Mouse (Mus musculus) small intestine, adult 2 months (tissue): ENCODE results near the gene Thoc3. TPM values are rescaled to one million over a fixed set of nuclear protein-coding genes. Genes with fewer than 3 reads are reported as not detected.
A peak's percentile ranks its signal among the peaks of the same experiment; 100 is the strongest.

ENCODE experiments used
- H3K27ac ChIP-seq: fragments of 200-500 bp; 2 replicates; pipeline ENCODE4 v1.5.1; 2012; ENCODE audit warnings: low read depth, low read length, control low read depth, inconsistent platforms; ENCODE audit not compliant: insufficient read depth
- H3K27me3 ChIP-seq: fragments of 200-500 bp; 2 replicates; pipeline ENCODE4 v1.6.1; 2012; ENCODE audit warnings: mild to moderate bottlenecking, moderate library complexity, low read length, inconsistent platforms; ENCODE audit not compliant: control insufficient read depth, insufficient read depth
- H3K36me3 ChIP-seq: fragments of 200-500 bp; 2 replicates; pipeline ENCODE4 v1.6.1; 2012; ENCODE audit warnings: mild to moderate bottlenecking, low read length, control low read depth, inconsistent platforms; ENCODE audit not compliant: control insufficient read depth, insufficient read depth
- H3K4me1 ChIP-seq: fragments of 200-500 bp; 2 replicates; pipeline ENCODE4 v1.6.1; 2012; ENCODE audit warnings: low read length, inconsistent platforms, mixed read lengths; ENCODE audit not compliant: control insufficient read depth, insufficient read depth, insufficient read length
- H3K4me3 ChIP-seq: fragments of 200-500 bp; 2 replicates; pipeline ENCODE4 v1.5.1; 2012; ENCODE audit warnings: low read depth, mild to moderate bottlenecking, control low read depth, inconsistent platforms, low read length, moderate library complexity
- CTCF ChIP-seq: fragments of 200-500 bp; IDR thresholded peaks from 2 replicates; pipeline ENCODE4 v1.5.1; 2012; ENCODE audit warnings: low read depth, mild to moderate bottlenecking, control low read depth, inconsistent platforms, low read length, moderate library complexity, mixed read lengths; ENCODE audit not compliant: insufficient replicate concordance, insufficient read length; ENCODE audit errors: extremely low read depth
- POLR2A ChIP-seq: fragments of 200-500 bp; IDR thresholded peaks from 2 replicates; pipeline ENCODE4 v1.6.1; 2012; ENCODE audit warnings: low read depth, mild to moderate bottlenecking, control low read depth, inconsistent platforms, low read length, moderate library complexity
- WGBS: fragments of 180-500 bp; shearing (Covaris S2); methylation state at CpG from one replicate; pipeline ENCODE4 v1.1.7; 2018; 5-methylcytosine and 5-hydroxymethylcytosine counted together
- polyA plus RNA-seq: library from polyadenylated mRNA; depleted of rRNA; stranded (reverse); fragments of >200 nt; gene quantifications from 2 replicates; pipeline ENCODE4 v1.2.3, GENCODE M21; 2012; rRNA removed

Thoc3 gene
- polyA plus RNA-seq: 23.9 and 29.7 TPM in 2 replicates

GRCm38 (mm10) chr13:54468098-54469011 lies at the start of gene Thoc3:
TSS of gene Thoc3 (minus strand) at chr13:54468849.
- H3K27me3 ChIP-seq: no peaks in the 10 kb centered on the region
- H3K4me3 ChIP-seq: peak within 1 kb of the TSS; percentile 92
- H3K4me1 ChIP-seq: peaks cover 6% of the 10 kb centered on the region; the same call in 1 of the 2 replicates
- H3K36me3 ChIP-seq: peaks cover 23% of the 10 kb centered on the region
- no peak for TF ChIP-seq CTCF
- peak; percentile 47 for TF ChIP-seq POLR2A
- H3K27ac ChIP-seq: no peak within 1 kb of the TSS
- WGBS: under 1% methylated on average over 67 of the region's 67 CpGs

GRCm38 (mm10) chr13:54505920-54506319 lies 37.3 kb upstream of the Thoc3 start:
- TF ChIP-seq CTCF: no peak
- no peak for TF ChIP-seq POLR2A
- Histone ChIP-seq H3K4me1 (peaks cover 3% of the 10 kb centered on the region), H3K4me3 (no peak overlapping the region), H3K27me3 (no peaks in the 10 kb centered on the region), H3K27ac (no peak overlapping the region), H3K36me3 (no peaks in the 10 kb centered on the region)
- 89% methylated on average over 1 of the region's 1 CpGs for WGBS

- no peak for TF ChIP-seq POLR2A
- no peak for TF ChIP-seq CTCF
- peaks cover 3% of the 10 kb centered on the region for H3K4me1 ChIP-seq
- H3K36me3 ChIP-seq: no peaks in the 10 kb centered on the region
- no peaks in the 10 kb centered on the region for H3K27me3 ChIP-seq
- peak overlapping the region; percentile 86 for H3K4me3 ChIP-seq
- 42% methylated on average over 7 of the region's 7 CpGs for WGBS
- H3K27ac ChIP-seq: no peak overlapping the region
Measured at GRCm38 (mm10) chr13:54504611-54505260, 36.1 kb upstream of the Thoc3 start.

- TF ChIP-seq CTCF (no peak), POLR2A (peak; percentile 98)
- under 1% methylated on average over 103 of the region's 105 CpGs for WGBS
- Histone ChIP-seq H3K4me3 (peak within 1 kb of the TSS; percentile 86), H3K4me1 (peaks cover 3% of the 10 kb centered on the region), H3K27ac (0 out of 2 replicates have a peak within 1 kb of the TSS, but pooled peaks have one; percentile 41), H3K27me3 (no peaks in the 10 kb centered on the region), H3K36me3 (no peaks in the 10 kb centered on the region)
Measured at GRCm38 (mm10) chr13:54503604-54504521, 35.2 kb upstream of the Thoc3 start, which contains the start of gene Simc1. TSS of gene Simc1 (plus strand) at chr13:54503779.

- 0 out of 2 replicates have a peak overlapping the region, but pooled peaks have one; percentile 41 for H3K27ac ChIP-seq
- no peaks in the 10 kb centered on the region for H3K27me3 ChIP-seq
- peak overlapping the region; percentile 86 for H3K4me3 ChIP-seq
- no peaks in the 10 kb centered on the region for H3K36me3 ChIP-seq
- no peak for TF ChIP-seq POLR2A
- no peak for TF ChIP-seq CTCF
- 1% methylated on average over 14 of the region's 14 CpGs for WGBS
- peaks cover 3% of the 10 kb centered on the region for H3K4me1 ChIP-seq
Measured at GRCm38 (mm10) chr13:54503278-54503603, 34.6 kb upstream of the Thoc3 start.

- 54% methylated on average over 3 of the region's 3 CpGs for WGBS
- no peak overlapping the region for H3K27ac ChIP-seq
- TF ChIP-seq CTCF (no peak), POLR2A (no peak)
Measured at GRCm38 (mm10) chr13:54501957-54502690, 33.5 kb upstream of the Thoc3 start.

More at GRCm38 (mm10) chr13:54501957-54502690, 33.5 kb upstream of the Thoc3 start:
- Histone ChIP-seq H3K27me3 (no peaks in the 10 kb centered on the region), H3K36me3 (no peaks in the 10 kb centered on the region), H3K4me3 (no peak overlapping the region), H3K4me1 (peaks cover 3% of the 10 kb centered on the region)
